Mouse (Mus musculus) limb, embryonic 15.5 days (tissue): ENCODE measurements around the gene Fndc9. TPM values are rescaled to one million over a fixed set of nuclear protein-coding genes. Genes with fewer than 3 reads are reported as not detected.

Source experiments
- ATAC-seq: fragments of 200-750 bp; cut with Nextera tagmentation; 2 replicates; pipeline ENCODE4 v1.8.0; 2017; ENCODE audit warnings: low read depth, moderate TSS enrichment; ENCODE audit not compliant: insufficient number of reproducible peaks, low FRiP score, low TSS enrichment
- H3K27ac ChIP-seq: fragments of 300-500 bp; sonication (generic); 2 replicates; pipeline ENCODE4 v1.5.1; 2015; ENCODE audit warnings: moderate library complexity, mild to moderate bottlenecking, inconsistent platforms
- H3K27me3 ChIP-seq: fragments of 300-500 bp; sonication (generic); 2 replicates; pipeline ENCODE4 v1.6.1; 2015; ENCODE audit warnings: inconsistent platforms
- H3K36me3 ChIP-seq: fragments of 300-500 bp; sonication (generic); 2 replicates; pipeline ENCODE4 v1.6.1; 2015; ENCODE audit warnings: inconsistent platforms
- H3K4me1 ChIP-seq: fragments of 300-500 bp; sonication (generic); 2 replicates; pipeline ENCODE4 v1.6.1; 2015; ENCODE audit warnings: inconsistent platforms
- H3K4me2 ChIP-seq: fragments of 300-500 bp; sonication (generic); 2 replicates; pipeline ENCODE4 v1.6.1; 2015; ENCODE audit warnings: mild to moderate bottlenecking, inconsistent platforms
- H3K4me3 ChIP-seq: fragments of 300-500 bp; sonication (generic); 2 replicates; pipeline ENCODE4 v1.5.1; 2015; ENCODE audit warnings: mild to moderate bottlenecking, inconsistent platforms
- H3K9ac ChIP-seq: fragments of 300-500 bp; sonication (generic); 2 replicates; pipeline ENCODE4 v1.6.1; 2015; ENCODE audit warnings: inconsistent platforms
- H3K9me3 ChIP-seq: fragments of 300-500 bp; sonication (generic); 2 replicates; pipeline ENCODE4 v1.6.1; 2016; ENCODE audit warnings: inconsistent platforms
- WGBS: fragments of 180-500 bp; shearing (Covaris S2); methylation state at CpG from one replicate; pipeline ENCODE4 v1.1.7; 2015; 5-methylcytosine and 5-hydroxymethylcytosine counted together
- polyA plus RNA-seq: library from polyadenylated mRNA; unstranded; fragments of >200 nt; fragmentation: Nextera tagmentation; extraction: Ambion mirVana; gene quantifications from 2 replicates; pipeline ENCODE4 v1.2.1, GENCODE M21; 2015

Gene Fndc9
- polyA plus RNA-seq, 1 experiment from 2014 or later: 2.3 TPM

GRCm38 (mm10) chr11:46263291-46263690, 28.0 kb downstream of the Fndc9 start:
- H3K27me3 ChIP-seq: no peaks in the 10 kb centered on the region
- no peaks in the 10 kb centered on the region for H3K4me1 ChIP-seq
- no peak overlapping the region for H3K9ac ChIP-seq
- H3K36me3 ChIP-seq: 0 out of 2 replicates have a peak, but pooled peaks cover 3% of the 10 kb centered on the region
- H3K4me3 ChIP-seq: no peak overlapping the region
- H3K4me2 ChIP-seq: no peak overlapping the region
- no peaks in the 10 kb centered on the region for H3K9me3 ChIP-seq
- 80% methylated on average over 11 of the region's 11 CpGs for WGBS
- ATAC-seq: no peak
- H3K27ac ChIP-seq: no peak overlapping the region

GRCm38 (mm10) chr11:46264584-46264983, 29.3 kb downstream of the Fndc9 start:
- H3K4me2 ChIP-seq: no peak overlapping the region
- no peaks in the 10 kb centered on the region for H3K4me1 ChIP-seq
- no peak overlapping the region for H3K9ac ChIP-seq
- no peak overlapping the region for H3K27ac ChIP-seq
- no peaks in the 10 kb centered on the region for H3K9me3 ChIP-seq
- H3K4me3 ChIP-seq: no peak overlapping the region
- no peaks in the 10 kb centered on the region for H3K27me3 ChIP-seq
- WGBS: 86% methylated on average over 3 of the region's 3 CpGs
- no peak for ATAC-seq
- 0 out of 2 replicates have a peak, but pooled peaks cover 3% of the 10 kb centered on the region for H3K36me3 ChIP-seq

GRCm38 (mm10) chr11:46265031-46265786, 29.9 kb downstream of the Fndc9 start:
- no peak for ATAC-seq

GRCm38 (mm10) chr11:46268991-46269390, 33.7 kb downstream of the Fndc9 start:
- Histone ChIP-seq H3K9me3 (no peaks in the 10 kb centered on the region), H3K4me2 (no peak overlapping the region), H3K27me3 (no peaks in the 10 kb centered on the region), H3K4me1 (no peaks in the 10 kb centered on the region), H3K4me3 (no peak overlapping the region), H3K27ac (no peak overlapping the region), H3K36me3 (0 out of 2 replicates have a peak, but pooled peaks cover 3% of the 10 kb centered on the region), H3K9ac (no peak overlapping the region)
- ATAC-seq: no peak
- WGBS: 27% methylated on average over 7 of the region's 7 CpGs

More at GRCm38 (mm10) chr11:46265031-46265786, 29.9 kb downstream of the Fndc9 start:
- Histone ChIP-seq H3K27me3 (no peaks in the 10 kb centered on the region), H3K4me1 (no peaks in the 10 kb centered on the region), H3K36me3 (0 out of 2 replicates have a peak, but pooled peaks cover 3% of the 10 kb centered on the region), H3K4me3 (no peak overlapping the region), H3K4me2 (no peak overlapping the region), H3K9ac (no peak overlapping the region), H3K9me3 (no peaks in the 10 kb centered on the region), H3K27ac (no peak overlapping the region)
- WGBS: 81% methylated on average over 11 of the region's 11 CpGs

GRCm38 (mm10) chr11:46269391-46269790, 34.1 kb downstream of the Fndc9 start:
- no peaks in the 10 kb centered on the region for H3K27me3 ChIP-seq

GRCm38 (mm10) chr11:46269893-46270292, 34.6 kb downstream of the Fndc9 start:
- Histone ChIP-seq H3K36me3 (0 out of 2 replicates have a peak, but pooled peaks cover 3% of the 10 kb centered on the region), H3K4me3 (no peak overlapping the region), H3K9ac (no peak overlapping the region), H3K4me2 (no peak overlapping the region), H3K9me3 (no peaks in the 10 kb centered on the region), H3K27me3 (no peaks in the 10 kb centered on the region), H3K27ac (no peak overlapping the region), H3K4me1 (no peaks in the 10 kb centered on the region)
- 62% methylated on average over 3 of the region's 3 CpGs for WGBS
- ATAC-seq: no peak

More at GRCm38 (mm10) chr11:46269391-46269790, 34.1 kb downstream of the Fndc9 start:
- 64% methylated on average over 9 of the region's 9 CpGs for WGBS
- Histone ChIP-seq H3K36me3 (0 out of 2 replicates have a peak, but pooled peaks cover 3% of the 10 kb centered on the region), H3K9me3 (no peaks in the 10 kb centered on the region), H3K27ac (no peak overlapping the region), H3K4me3 (no peak overlapping the region), H3K4me1 (no peaks in the 10 kb centered on the region), H3K9ac (no peak overlapping the region), H3K4me2 (no peak overlapping the region)
- no peak for ATAC-seq

GRCm38 (mm10) chr11:46272058-46272681, 36.8 kb downstream of the Fndc9 start:
- Histone ChIP-seq H3K4me3 (no peak overlapping the region), H3K4me1 (no peaks in the 10 kb centered on the region), H3K9ac (no peak overlapping the region), H3K36me3 (0 out of 2 replicates have a peak, but pooled peaks cover 3% of the 10 kb centered on the region), H3K27ac (no peak overlapping the region), H3K9me3 (no peaks in the 10 kb centered on the region), H3K4me2 (no peak overlapping the region), H3K27me3 (no peaks in the 10 kb centered on the region)
- 68% methylated on average over 8 of the region's 8 CpGs for WGBS
- ATAC-seq: no peak

- 91% methylated on average over 3 of the region's 3 CpGs for WGBS
- no peaks in the 10 kb centered on the region for H3K27me3 ChIP-seq
- H3K27ac ChIP-seq: no peak overlapping the region
- ATAC-seq: no peak
- H3K36me3 ChIP-seq: no peaks in the 10 kb centered on the region
- H3K4me1 ChIP-seq: no peaks in the 10 kb centered on the region
- H3K4me2 ChIP-seq: no peak overlapping the region
- H3K9me3 ChIP-seq: no peaks in the 10 kb centered on the region
- no peak overlapping the region for H3K9ac ChIP-seq
- no peak overlapping the region for H3K4me3 ChIP-seq
Observed at GRCm38 (mm10) chr11:46273969-46274368, 38.6 kb downstream of the Fndc9 start.

- no peak overlapping the region for H3K27ac ChIP-seq
- no peak for ATAC-seq
- no peaks in the 10 kb centered on the region for H3K9me3 ChIP-seq
- H3K27me3 ChIP-seq: no peaks in the 10 kb centered on the region
- no peaks in the 10 kb centered on the region for H3K36me3 ChIP-seq
- no peaks in the 10 kb centered on the region for H3K4me1 ChIP-seq
- H3K4me2 ChIP-seq: no peak overlapping the region
- WGBS: 17% methylated on average over 5 of the region's 6 CpGs
- H3K9ac ChIP-seq: no peak overlapping the region
- H3K4me3 ChIP-seq: no peak overlapping the region
Observed at GRCm38 (mm10) chr11:46275302-46275701, 40.0 kb downstream of the Fndc9 start.

- Histone ChIP-seq H3K4me1 (no peaks in the 10 kb centered on the region), H3K36me3 (no peaks in the 10 kb centered on the region), H3K9me3 (no peaks in the 10 kb centered on the region), H3K27me3 (no peaks in the 10 kb centered on the region), H3K27ac (no peak overlapping the region), H3K4me3 (no peak overlapping the region), H3K4me2 (no peak overlapping the region), H3K9ac (no peak overlapping the region)
- ATAC-seq: no peak
- 88% methylated on average over 8 of the region's 8 CpGs for WGBS
Observed at GRCm38 (mm10) chr11:46276168-46276567, 40.8 kb downstream of the Fndc9 start.

GRCm38 (mm10) chr11:46276778-46277177, 41.4 kb downstream of the Fndc9 start:
- 47% methylated on average over 5 of the region's 5 CpGs for WGBS
- Histone ChIP-seq H3K4me3 (no peak overlapping the region), H3K4me2 (no peak overlapping the region), H3K27ac (no peak overlapping the region), H3K4me1 (no peaks in the 10 kb centered on the region), H3K27me3 (no peaks in the 10 kb centered on the region), H3K36me3 (no peaks in the 10 kb centered on the region), H3K9ac (no peak overlapping the region), H3K9me3 (no peaks in the 10 kb centered on the region)
- ATAC-seq: no peak

- no peak overlapping the region for H3K9ac ChIP-seq
- WGBS: 72% methylated on average over 5 of the region's 5 CpGs
- no peaks in the 10 kb centered on the region for H3K4me1 ChIP-seq
- no peak for ATAC-seq
- no peak overlapping the region for H3K4me2 ChIP-seq
- no peaks in the 10 kb centered on the region for H3K36me3 ChIP-seq
- H3K9me3 ChIP-seq: no peaks in the 10 kb centered on the region
- no peak overlapping the region for H3K4me3 ChIP-seq
- H3K27me3 ChIP-seq: no peaks in the 10 kb centered on the region
- H3K27ac ChIP-seq: no peak overlapping the region
Observed at GRCm38 (mm10) chr11:46278140-46278539, 42.8 kb downstream of the Fndc9 start.
